Comparison of ENCODE assay signal across 11 mouse cellular contexts in genomic region chr6:112924606-112925141, GRCm38 (mm10). TPM values are rescaled to one million over a fixed set of nuclear protein-coding genes. Genes with fewer than 3 reads are reported as not detected.
DNase-seq lines count a peak whose midpoint lies in the region; ATAC-seq and TF ChIP-seq lines count a peak whose summit lies in the region.
"Had no signal": no experiment of that assay in that cellular context is flagged by ENCODE, and none has a peak within 500 bp of the region (broad histone marks: within the 10 kb centered on the region; RNA-seq: fewer than 3 reads in every experiment).

No protein-coding gene starts in this region.

- WGBS in neural tube, embryonic 13.5 days, result 81% methylated on average over 13 of the region's 13 CpGs
- 57% methylated on average over 13 of the region's 13 CpGs for WGBS in limb, embryonic 13.5 days

- H3K9ac ChIP-seq in neural tube, embryonic 13.5 days, result 0 out of 2 replicates have a peak overlapping the region, but pooled peaks have one; percentile 19
- no peak overlapping the region for H3K9ac ChIP-seq in limb, embryonic 13.5 days

- peak; percentile 25 for DNase-seq in gastrocnemius, adult 2 months
- DNase-seq in gastrocnemius, postnatal 36 days, result no peak
- DNase-seq in neural tube, embryonic 10.5 days (ENCODE audit: extremely low spot score, low spot score), result no peak
- DNase-seq in urinary bladder, postnatal 25 days (ENCODE audit: low spot score), result no peak
- DNase-seq: kidney, adult 2 months; lung, adult 2 months; thymus, adult 18-20 months had no signal

- no peaks in the 10 kb centered on the region for H3K27me3 ChIP-seq in neural tube, embryonic 13.5 days
- no peaks in the 10 kb centered on the region for H3K27me3 ChIP-seq in limb, embryonic 13.5 days

- no peak for ATAC-seq in neural tube, embryonic 13.5 days (ENCODE audit: low read depth)
- ATAC-seq in limb, embryonic 13.5 days (ENCODE audit: low FRiP score, low read depth), result 0 out of 2 replicates have a peak, but pooled peaks have one; percentile 48
- ATAC-seq in megakaryocyte-erythroid progenitor cell, adult 5-6 weeks (replicated peaks; ENCODE audit: low FRiP score, low TSS enrichment, poor library complexity, severe bottlenecking), result no peak
- no peak for ATAC-seq in CD4-positive, CD25-positive, alpha-beta regulatory T cell, adult 4 months

- H3K36me3 ChIP-seq in neural tube, embryonic 13.5 days, result 0 out of 2 replicates have a peak, but pooled peaks cover 5% of the 10 kb centered on the region
- no peaks in the 10 kb centered on the region for H3K36me3 ChIP-seq in limb, embryonic 13.5 days

- peak overlapping the region; percentile 52 for H3K27ac ChIP-seq in gastrocnemius, adult 2 months
- peak overlapping the region; percentile 35; the same call in 1 of the 2 replicates for H3K27ac ChIP-seq in neural tube, embryonic 13.5 days (replicated peaks)
- H3K27ac ChIP-seq in limb, embryonic 13.5 days, result peak overlapping the region; percentile 84

- H3K4me1 ChIP-seq in neural tube, embryonic 13.5 days (replicated peaks), result peaks cover 80% of the 10 kb centered on the region
- peaks cover 33% of the 10 kb centered on the region for H3K4me1 ChIP-seq in limb, embryonic 13.5 days

- no peak overlapping the region for H3K4me3 ChIP-seq in gastrocnemius, adult 2 months
- no peak overlapping the region for H3K4me3 ChIP-seq in neural tube, embryonic 13.5 days
- no peak overlapping the region for H3K4me3 ChIP-seq in limb, embryonic 13.5 days

- intact Hi-C loops in gastrocnemius, adult 2 months (cut with DNase I), result no loop called here
- intact Hi-C loops in gastrocnemius, postnatal 36 days (cut with DNase I), result no loop called here

- H3K9me3 ChIP-seq in neural tube, embryonic 13.5 days, result no peaks in the 10 kb centered on the region
- H3K9me3 ChIP-seq in limb, embryonic 13.5 days, result peaks cover 3% of the 10 kb centered on the region; the same call in 1 of the 2 replicates

- TF ChIP-seq CTCF in gastrocnemius, adult 2 months (IDR thresholded peaks at IDR 0.05), result no peak

- H3K4me2 ChIP-seq in neural tube, embryonic 13.5 days, result no peak overlapping the region
- H3K4me2 ChIP-seq in limb, embryonic 13.5 days (replicated peaks), result peak overlapping the region; percentile 15; the same call in 1 of the 2 replicates

RNA-seq across cellular contexts. Expression of gene Srgap3, which starts 22.4 kb away (rescaled TPM):
- total RNA-seq in gastrocnemius, adult 2 months (2021), result 1 to 10 TPM in 1 of 2 experiments, under 1 TPM in 1; 0.51 to 2.0 TPM
- 1 to 10 TPM; 1.2 to 1.3 TPM for total RNA-seq in gastrocnemius, postnatal 36 days (2021)
- polyA plus RNA-seq in neural tube, embryonic 13.5 days (2015; fragmentation: Nextera tagmentation; extraction: Ambion mirVana), result 29.2 and 30.8 TPM in 2 replicates
- polyA plus RNA-seq in limb, embryonic 13.5 days (2015; fragmentation: Nextera tagmentation; extraction: Ambion mirVana), result 6.9 and 7.0 TPM in 2 replicates
- 2.3 and 2.8 TPM in 2 replicates for total RNA-seq in megakaryocyte-erythroid progenitor cell, adult 5-6 weeks (2014; fragmentation: Nextera tagmentation)
- total RNA-seq in megakaryocyte-erythroid progenitor cell, adult 5-6 weeks (2017), result 0.75 and 2.4 TPM in 2 replicates
- under 1 TPM; 0.44 to 0.67 TPM for polyA plus RNA-seq in CD4-positive, CD25-positive, alpha-beta regulatory T cell, adult 4 months (2017; shearing (Covaris generic))
